Mouse (Mus musculus) kidney, postnatal 4 days (tissue): Measurements from ENCODE around the gene Hpcal4.

Source experiments
- DNase-seq, 2 experiments: peaks; one replicate each; pipeline ENCODE4 v3.0.0; 2021; ENCODE audit warnings: mixed read lengths in 2 of 2

The Hpcal4 gene

DNA sequence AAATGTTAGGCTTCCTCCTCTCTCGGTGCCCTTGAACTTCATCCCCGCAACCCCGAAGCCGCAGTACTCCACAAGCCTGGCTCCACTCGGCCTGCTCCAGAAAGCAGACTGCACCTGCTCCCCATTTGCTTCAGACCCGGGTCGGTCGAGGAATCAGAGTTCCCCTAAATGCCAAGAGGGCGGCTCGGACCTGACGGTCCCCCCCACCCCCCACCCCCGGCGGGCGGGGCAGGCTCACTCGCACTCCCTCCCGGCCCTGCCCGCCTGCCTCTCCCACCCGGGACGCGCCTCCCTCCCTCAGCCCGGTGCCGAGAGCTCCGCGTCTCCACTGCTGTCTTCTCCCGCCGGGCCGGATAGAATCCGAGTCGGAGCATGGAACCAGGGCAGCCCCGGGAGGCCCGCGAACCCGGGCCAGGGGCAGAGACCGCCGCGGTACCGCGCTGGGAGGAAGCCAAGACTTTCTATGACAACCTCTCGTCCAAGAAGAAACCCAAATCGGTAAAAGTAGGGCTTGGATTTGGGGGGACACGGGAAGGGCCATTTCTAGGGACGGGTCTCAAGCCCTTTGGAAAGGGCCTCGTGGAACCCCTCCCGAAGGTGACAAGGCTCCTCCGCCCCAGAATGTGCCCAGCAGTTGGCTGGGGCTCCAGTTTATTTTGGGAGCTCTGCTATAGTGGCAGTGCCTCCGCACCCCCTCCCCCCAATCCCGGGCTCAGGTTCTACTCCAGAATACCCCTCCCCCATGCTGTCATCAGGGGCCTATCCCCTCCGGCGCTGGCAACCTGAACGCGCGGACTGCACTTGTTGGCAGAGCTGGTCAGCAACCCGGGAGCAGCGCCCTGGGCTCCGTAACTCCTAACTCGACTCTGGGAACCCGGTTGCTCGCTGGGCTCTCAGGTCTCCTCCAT lies 18.4 kb downstream of the Hpcal4 start, which contains the start of gene Nt5c1a:
Gene Nt5c1a (plus strand): TSS at position 319 of the 908 bp plus-strand sequence.
- peak; percentile 38 to 56 for DNase-seq

DNA sequence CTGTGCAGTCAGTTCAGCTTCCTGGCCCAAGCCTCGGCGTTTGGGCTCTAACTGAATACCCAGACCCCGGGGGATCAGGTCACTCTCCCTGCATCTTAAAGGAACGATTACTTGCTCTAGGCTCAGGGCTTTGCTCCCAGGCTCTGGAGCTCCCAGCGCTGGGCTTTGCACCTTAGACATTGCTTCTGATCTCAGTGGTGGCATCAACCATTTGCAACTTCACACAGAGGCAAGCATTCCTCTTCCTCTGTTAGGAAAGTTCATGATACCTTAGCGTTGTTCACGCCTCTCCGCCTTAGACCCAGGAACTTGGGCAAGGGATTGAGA lies 19.0 kb downstream of the Hpcal4 start:
- DNase-seq = no peak

DNA sequence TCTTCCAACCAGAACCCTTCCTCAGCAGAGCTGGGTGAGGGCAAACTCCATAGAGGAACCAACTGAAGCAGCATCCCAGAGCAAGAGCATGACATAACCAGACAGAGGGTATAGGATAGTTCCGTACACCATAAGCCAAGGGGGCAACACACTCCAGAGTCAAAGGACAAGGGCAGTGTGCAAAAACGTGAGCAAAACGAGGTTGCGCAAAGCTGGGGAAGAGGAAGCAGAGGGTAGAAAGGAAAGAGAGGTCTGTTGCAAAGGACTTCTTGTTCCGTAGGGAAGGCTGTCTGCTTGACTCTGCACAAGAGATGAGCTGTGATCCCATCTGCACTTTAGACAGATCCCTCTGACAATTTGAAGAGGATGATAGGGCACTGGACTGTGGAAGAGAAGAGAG lies 24.3 kb downstream of the Hpcal4 start:
- no peak for DNase-seq

DNA sequence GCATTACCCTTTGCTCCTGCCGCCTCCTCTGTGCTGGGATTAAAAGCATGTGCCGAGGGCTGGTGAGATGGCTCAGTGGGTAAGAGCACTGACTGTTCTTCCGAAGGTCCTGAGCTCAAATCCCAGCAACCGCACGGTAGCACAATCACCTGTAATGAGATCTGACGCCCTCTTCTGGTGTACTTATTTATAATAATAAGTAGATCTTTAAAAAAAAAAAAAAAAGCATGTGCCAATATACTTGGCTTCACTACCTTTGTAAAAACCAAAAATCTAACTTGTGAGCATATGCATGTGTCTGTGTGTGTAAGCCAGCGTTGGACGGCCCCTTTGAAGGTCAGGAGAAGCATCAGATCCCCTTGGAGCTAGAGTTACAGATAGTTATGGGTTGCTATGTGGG lies 28.0 kb downstream of the Hpcal4 start:
- DNase-seq = no peak

DNA sequence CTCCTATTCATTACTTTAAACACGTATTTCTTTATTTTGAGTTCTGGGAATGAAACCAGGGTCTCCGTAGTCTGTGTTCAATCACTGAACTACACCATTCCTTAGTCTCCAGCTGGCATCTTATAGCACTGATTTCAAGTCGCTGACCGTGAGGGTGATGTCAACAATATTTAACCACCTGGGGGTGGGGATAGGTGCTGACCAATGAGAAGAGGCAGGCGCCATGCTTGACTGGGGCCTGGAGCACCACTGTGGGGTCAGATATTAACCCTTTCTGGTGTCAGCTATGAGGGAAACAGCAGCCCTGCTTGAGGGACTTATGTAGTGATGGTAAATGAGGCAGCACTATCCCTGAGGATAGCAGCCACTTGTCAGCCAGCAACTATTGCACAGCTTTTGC lies 28.4 kb downstream of the Hpcal4 start:
- peak in 1 of 2 experiments; percentile 62 for DNase-seq

DNA sequence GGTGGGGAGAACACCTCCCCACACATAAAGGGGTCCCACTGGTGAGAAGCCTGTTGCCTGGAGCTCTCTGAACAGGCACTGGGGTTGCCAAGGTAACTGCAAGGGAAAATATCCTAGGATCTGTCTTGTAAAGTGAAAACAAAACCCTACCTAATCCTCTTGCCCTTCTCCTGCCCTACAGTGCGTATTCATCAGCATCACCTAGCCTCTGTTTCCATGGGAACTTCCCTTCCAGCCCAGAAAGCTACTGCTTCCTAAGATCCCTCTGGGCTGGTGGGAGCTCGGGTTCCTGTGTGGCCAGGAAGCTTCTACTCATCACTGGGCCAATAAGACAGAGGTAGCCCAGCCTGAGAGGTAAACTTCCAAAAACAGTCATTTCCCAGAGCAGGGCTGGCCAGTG lies 29.3 kb downstream of the Hpcal4 start:
- no peak for DNase-seq

DNA sequence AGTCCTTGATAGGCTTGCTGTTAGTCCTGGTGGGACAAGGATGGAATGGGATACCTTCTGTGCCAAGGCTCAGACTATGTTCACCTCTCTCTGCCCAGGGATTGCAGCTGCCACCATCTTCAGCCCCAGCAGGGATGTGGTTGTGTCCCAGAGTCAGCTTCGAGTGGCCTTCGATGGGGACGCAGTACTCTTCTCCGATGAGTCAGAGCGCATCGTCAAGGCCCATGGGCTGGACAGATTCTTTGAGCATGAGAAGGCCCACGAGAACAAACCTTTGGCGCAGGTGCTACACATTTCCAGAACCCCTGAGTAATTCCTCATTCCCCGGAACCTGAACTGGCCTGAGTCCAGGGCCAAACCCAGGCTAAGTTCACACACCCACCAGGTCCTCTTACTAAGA lies 30.9 kb downstream of the Hpcal4 start:
- no peak for DNase-seq

DNA sequence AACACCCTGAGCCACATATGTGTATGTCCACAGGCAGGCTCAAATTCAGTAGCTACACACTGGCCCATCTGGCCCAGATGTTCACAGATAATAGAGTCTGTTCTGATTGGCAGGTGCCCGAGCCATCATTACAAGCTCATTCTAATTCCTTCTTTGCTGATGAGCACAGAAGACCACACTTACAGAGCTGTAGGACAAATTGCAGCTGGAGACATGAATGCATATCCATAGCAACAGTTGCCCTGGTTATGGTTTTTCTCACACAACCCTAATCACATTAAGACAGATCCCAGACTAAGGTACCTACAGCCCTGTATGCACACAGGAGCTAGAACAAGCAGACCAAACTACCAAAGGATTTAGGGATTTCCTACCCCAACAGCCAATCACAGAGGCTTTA lies 32.3 kb downstream of the Hpcal4 start:
- no peak for DNase-seq

DNA sequence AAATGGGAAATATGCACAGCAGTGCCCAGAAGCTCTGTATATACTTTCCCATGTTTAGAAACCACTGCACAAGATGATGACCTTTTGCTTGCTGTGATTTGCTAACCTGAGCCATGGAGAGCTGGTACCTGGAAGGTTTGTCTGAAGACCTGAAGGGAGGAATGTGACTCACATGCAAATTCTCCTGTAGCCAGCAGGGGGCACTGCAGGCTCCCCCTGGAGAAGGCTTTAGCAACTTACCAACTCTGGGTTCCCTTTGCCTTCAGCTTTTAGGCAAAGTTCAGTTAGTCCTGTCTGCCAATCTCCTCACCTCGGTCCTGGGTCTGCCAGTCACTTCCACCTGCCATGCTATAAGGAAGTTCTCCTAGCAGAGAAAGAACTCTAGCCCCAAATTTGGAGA lies 33.8 kb downstream of the Hpcal4 start:
- DNase-seq = peak; percentile 68 to 70

DNA sequence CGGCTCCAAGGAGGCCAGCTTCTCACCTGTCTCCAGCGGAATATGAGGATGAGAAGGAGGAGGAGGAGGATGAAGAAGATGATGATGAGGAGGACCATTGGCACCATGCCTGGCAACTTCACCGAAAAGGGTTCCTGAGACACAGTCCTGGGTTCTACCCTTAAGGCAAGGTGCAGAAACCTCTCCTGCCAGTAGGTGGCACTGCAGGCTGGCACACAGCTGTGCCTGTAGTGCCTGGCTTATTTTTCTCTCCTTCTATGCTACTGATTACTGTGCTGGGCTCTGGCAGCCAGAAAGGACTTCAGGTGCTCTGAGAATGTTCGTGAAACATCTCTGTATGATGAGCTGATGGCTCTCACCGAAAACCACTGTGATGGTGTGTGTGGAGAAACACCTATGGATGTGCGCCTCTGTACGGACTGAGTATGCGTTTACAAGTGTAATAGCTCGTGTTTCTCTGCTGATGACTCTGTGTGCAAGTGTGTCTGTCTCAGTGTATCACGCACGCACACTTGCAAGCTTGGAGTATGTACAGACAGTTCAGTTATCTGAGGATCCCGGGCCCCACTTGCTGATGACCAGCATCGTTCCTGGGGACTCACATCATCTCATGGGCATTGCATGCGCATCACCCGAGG lies 36.8 kb downstream of the Hpcal4 start:
- peak; percentile 89 to 90 for DNase-seq

DNA sequence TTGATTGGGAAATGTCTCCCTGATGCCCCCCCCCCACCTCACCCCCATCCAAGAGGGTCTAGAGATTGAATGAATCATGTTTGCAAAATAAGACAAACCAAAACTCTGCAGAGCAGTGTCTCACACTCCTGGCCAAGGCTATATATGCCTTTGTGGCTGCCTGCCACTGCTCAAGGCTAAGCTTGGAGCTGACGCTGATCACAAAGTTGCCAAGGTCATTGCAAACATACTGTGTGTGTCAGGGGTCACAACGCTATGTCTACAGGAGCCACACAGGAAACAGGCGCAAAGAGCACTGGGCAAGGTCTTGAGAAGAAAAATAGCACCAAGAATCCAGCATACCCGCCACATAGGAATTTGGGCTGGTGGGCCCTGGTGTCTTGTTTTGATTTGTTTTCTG lies 37.6 kb downstream of the Hpcal4 start:
- DNase-seq = no peak

DNA sequence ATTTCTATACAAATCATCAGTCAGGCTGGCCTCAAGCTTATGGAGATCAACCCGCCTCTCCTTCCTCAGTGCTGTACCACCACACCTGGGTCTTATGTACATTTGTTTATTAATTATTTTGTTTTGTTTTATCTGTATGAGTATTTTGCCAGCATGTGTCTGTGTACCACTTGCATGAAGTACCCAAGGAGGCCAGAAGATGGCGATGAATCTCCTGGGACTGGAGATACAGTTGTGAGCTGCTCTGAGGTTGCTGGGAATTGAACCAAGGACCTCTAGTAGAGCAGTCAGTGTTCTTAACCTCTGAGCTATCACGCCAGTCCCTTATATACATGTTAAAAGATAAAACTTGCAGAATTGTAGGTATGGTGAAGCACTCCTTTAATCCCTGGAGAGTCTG lies 40.3 kb downstream of the Hpcal4 start:
- peak; percentile 45 to 60 for DNase-seq

DNA sequence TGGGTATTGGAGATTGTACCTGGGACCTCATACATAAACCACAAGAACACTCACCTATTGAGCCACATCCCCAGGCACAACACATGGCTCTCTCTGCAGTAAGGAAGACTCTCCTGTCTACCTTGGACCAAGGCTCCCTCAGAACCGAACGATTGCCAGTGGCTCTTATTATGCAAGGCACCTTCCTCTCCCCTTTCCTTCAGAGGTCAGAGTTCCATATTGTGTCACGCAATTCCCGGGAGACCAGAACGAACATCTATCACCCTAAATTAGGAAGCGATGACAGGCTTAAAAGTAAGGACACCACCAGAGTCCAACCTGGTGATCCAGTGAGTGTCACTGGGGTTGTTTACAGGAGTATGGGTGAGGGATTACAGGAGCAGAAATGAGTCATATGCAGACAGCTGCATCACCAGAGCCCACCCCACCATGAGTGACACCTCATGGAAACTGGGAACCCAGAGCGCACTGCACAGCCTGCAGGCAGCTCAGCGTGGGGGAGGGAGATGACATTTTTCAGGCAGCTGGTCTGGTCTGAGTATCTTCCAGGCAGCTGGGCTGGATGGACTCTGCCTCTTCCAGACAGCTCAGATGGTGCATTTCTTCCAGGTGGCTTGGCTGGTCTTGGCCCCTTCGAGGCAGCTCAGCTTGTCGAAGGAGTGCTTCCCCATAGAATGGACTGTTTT lies 42.8 kb downstream of the Hpcal4 start:
- peak; percentile 51 to 67 for DNase-seq

DNA sequence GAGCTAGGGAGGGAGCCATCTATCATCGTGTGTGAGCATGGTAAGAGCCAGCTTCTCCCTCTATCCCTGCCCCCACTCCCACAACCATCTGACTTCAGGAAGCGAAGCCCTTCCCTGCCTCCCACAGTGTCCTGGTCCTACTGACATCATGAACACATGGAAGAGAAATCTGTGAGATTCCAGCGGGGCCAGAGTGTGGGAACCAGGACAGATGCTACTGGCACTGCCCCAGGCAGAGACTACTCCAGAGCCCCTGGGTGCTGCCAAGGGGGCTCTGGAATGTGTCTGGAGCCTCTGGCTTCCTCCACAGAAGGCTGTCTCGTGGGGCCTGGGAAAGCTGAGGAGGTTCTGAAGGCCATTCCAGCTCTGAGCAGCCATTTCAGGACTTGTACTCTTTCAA lies 44.7 kb downstream of the Hpcal4 start:
- peak; percentile 51 to 68 for DNase-seq

DNA sequence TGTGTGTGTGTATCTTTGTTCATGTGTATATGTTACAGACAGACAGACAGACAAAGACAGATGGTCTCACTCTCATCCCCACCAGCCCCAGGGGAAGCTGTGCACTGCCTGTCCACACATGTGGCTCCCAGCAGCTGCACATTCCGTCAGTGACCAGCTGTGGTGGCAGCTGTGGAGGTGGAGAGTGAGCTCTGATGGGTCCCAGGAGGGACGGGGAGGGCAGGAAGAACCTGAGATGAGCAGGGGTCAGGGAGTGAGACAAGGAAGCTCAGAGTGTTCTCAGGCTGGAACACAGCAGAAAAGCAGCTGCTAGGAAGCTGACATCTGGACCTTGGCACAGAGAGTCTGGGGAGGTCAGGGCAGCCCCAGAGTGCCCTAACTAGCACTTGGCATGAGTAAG lies 45.2 kb downstream of the Hpcal4 start:
- DNase-seq = peak; percentile 53 to 63

DNA sequence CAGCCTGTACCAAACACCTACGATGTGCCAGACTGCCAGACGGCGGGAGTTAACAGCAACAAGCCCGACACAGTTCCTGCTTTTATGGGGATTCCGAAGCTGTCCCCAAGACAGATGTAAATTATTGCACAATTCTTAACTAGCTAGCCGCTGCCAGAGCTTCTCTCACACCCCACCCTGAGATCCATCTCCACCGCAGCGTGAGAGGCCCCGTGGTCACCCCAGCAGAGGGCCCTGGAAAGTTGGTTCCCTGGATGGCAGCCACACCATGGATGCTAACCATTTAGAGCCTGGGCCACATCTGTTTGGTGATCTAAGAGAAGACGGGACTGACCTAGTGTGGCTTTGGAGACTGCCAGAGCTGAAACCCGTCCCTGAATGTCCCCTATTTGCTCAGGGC lies 46.1 kb downstream of the Hpcal4 start:
- peak in 1 of 2 experiments; percentile 52 for DNase-seq

DNA sequence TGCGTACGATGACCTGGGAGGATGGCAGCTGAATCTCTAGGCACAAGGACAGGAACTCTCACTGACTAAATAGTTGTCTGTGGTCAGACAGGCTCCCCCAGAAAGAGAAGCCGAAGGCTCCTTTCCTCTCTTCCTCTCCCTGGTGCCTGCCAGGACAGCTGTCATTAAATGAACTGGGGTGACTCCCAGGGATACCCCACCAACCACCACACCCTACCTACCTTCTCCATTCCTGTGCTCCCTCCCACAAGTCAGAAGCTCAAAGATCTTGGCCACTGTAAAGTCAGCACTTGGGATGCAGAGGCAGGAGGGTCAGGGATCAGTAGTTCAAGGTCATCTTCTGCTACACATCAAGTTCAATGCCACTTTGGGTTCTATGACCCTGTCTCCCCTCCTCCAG lies 49.8 kb downstream of the Hpcal4 start:
- no peak for DNase-seq

DNA sequence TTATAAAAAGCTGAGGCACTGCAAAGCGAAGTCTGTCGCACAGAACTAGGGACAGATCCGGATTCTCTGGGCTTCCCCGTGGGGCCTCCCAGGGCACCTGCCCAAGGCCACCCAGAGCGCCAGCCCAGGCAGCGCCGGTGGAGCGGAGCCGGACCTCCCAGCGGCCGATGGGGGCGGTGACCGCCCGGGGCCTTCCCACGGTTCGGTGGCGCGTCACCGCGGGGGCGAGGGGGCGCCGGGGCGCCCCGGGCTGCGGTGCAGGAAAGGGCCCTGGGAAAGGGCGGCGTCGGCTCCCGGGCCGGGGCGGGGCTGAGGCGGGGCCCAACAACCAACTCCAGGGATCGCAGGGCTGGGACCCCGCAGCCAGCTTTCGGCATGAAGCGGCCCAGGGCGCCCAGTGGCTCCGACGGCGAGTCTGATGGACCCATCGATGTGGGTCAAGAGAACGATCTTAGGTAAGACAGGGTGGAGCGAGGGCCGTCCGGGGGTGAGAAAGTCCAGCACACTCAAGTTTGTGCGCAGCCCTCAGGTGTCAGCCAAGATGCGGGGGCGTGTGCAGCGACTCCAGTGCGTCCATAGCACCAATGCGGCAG lies 50.6 kb downstream of the Hpcal4 start, which contains the start of gene Heyl:
Gene Heyl (plus strand): TSS at position 65 of the 593 bp plus-strand sequence.
- DNase-seq = peak; percentile 84 to 92

DNA sequence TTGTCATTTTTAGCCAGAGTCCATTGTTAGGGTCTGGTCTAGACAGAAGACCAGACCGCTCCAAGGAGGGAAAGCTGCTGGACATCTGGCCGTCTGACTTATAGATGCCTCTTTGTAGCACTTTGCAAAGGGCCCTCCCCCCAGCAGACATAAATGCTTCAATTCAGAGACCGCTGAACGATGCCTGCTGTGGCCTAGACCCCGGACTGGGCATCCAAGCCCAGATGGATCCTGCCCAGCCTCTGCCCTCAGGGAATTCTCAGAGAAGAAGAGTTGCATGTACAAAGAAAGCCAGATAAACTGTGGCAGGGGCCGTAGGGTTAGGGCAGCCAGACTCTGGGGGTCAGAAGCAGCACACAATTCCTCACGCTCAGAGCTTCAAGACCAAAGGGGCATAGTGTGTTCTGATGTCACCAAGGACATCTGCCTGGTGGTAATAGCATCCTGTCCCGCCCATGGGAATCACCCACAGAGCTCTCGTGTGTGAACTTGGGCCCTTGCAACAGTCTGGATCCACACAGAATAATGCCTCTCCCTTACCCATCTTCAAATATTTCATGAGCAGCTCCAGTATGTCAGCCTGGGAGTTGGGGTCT lies 52.9 kb downstream of the Hpcal4 start:
- DNase-seq = no peak

DNA sequence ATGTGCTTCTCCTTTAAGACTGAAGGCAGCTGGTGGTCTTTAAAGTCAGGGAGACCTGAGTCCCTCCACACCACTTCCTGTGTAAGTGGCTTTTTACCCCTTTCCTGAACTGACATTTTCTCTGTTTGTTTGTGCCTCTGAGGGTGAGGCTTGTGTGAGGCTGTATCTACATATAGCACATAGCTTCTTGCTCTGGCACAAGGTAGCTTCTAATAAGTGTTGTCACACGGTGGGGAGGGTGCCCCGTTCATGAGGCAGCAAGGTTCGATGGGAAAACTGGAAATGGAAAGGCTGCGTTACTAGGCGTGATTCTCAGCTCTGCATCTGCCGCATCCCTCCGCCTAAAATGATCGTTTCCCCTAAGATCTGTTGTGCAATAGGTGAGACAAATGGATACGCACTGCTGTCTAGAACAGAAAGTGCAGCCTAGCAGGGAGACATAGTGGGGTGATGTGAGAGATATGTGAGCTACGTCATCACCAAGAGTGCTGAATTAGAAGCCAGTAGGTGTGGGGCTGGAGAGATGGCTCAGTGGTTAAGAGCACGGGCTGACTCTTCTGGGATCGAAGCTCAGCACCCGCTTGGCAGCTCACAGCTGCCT lies 53.5 kb downstream of the Hpcal4 start:
- DNase-seq = no peak

DNA sequence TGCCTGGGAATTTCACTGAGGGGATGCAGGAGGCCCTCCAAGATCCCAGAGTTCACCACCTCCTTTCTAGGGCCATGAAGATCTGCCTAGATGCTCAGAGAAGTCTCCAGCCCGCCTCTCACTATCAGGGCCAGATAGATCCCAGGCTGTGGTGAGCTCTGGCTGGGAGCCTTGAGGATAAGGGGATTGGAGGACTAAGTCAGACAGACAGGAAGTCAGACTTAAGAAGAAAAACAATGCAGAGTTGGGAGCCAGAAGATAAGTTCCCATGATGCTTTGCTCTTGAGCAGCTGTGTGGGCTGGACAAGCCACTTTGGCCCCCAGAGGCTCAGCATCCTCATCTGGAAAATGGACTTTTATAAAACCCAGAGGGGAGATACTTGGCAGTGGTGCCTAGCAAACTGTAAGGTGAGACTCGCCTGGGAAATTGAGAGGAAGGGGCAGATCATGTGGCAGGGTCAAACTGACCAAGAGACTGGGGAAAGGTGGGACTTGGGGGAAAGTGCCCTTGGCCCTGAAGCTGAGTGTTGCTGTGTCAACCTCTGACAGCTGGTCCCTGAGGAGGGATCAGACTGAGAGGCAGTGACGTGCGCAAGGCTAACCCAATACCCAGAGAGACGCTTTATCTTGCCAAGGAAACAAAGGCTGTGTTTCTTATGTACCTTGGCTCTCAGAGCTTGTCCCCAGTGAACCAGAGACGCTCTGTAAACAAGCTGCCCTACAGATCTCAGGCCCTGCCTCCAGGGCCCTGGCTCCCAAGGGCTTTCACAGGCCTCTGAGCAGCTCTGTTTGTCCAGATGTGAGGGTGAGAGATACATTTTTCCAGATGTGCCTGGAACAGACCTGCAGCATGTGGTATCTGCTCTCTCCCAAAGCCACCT lies 54.6 kb downstream of the Hpcal4 start:
- DNase-seq = peak in 1 of 2 experiments; percentile 64
